Mouse (Mus musculus) spleen, embryonic (tissue): ENCODE results near the gene Chd8.

ENCODE experiments used
- CTCF ChIA-PET: fragments of 350-600 bp; sonication (Branson Sonifier 250); formaldehyde crosslinking; loops from one replicate; lab custom pipeline; 2022; lab: Charles Lee

Gene Chd8

GRCm38 (mm10) chr14:52217261-52217660 lies 40.3 kb downstream of the Chd8 start:
- CTCF ChIA-PET, result no interaction called here

GRCm38 (mm10) chr14:52199412-52199811 lies 58.2 kb downstream of the Chd8 start:
- CTCF ChIA-PET, result interaction anchor here (1.2 kb wide), 1 partner anchor 13 kb away, joined by 7 read pairs; no protein-coding TSS in a partner anchor

GRCm38 (mm10) chr14:52198141-52198540 lies 59.4 kb downstream of the Chd8 start:
- CTCF ChIA-PET, result interaction anchor here (0.6 to 1.2 kb wide), 3 partner anchors 12 to 74 kb away, joined by 3 to 14 read pairs (median 7); no protein-coding TSS in a partner anchor

GRCm38 (mm10) chr14:52197156-52197878 lies 60.3 kb downstream of the Chd8 start, which contains the start of gene Supt16:
Gene Supt16, minus strand, starts transcription at chr14:52197416.
- CTCF ChIA-PET, result interaction anchor here (0.7 to 1.0 kb wide), 2 partner anchors 34 to 73 kb away, joined by 3 read pairs; no protein-coding TSS in a partner anchor

GRCm38 (mm10) chr14:52196230-52197155 lies 61.1 kb downstream of the Chd8 start:
- CTCF ChIA-PET, result interaction anchor here (0.6 to 1.0 kb wide), 3 partner anchors 34 to 144 kb away, joined by 3 to 5 read pairs (median 3); no protein-coding TSS in a partner anchor

- CTCF ChIA-PET, result interaction anchor here (0.6 to 0.9 kb wide), 2 partner anchors 51 to 145 kb away, joined by 3 to 5 read pairs; no protein-coding TSS in a partner anchor
Observed at GRCm38 (mm10) chr14:52195691-52196090, 61.9 kb downstream of the Chd8 start.

GRCm38 (mm10) chr14:52190740-52191359 lies 66.7 kb downstream of the Chd8 start:
- CTCF ChIA-PET, result interaction anchor here (0.6 to 0.7 kb wide), 4 partner anchors 52 to 304 kb away, joined by 3 to 7 read pairs (median 6); no protein-coding TSS in a partner anchor

GRCm38 (mm10) chr14:52189519-52189918 lies 68.1 kb downstream of the Chd8 start:
- CTCF ChIA-PET, result interaction anchor here (0.5 kb wide), 1 partner anchor 52 kb away, joined by 7 read pairs; no protein-coding TSS in a partner anchor

- CTCF ChIA-PET, result no interaction called here
Observed at GRCm38 (mm10) chr14:52188788-52189187, 68.8 kb downstream of the Chd8 start.

GRCm38 (mm10) chr14:52166571-52166970 lies 91.0 kb downstream of the Chd8 start:
- CTCF ChIA-PET, result no interaction called here

GRCm38 (mm10) chr14:52160911-52161310 lies 96.7 kb downstream of the Chd8 start:
- CTCF ChIA-PET, result interaction anchor here (0.8 kb wide), 1 partner anchor 16 kb away, joined by 3 read pairs; no protein-coding TSS in a partner anchor

- CTCF ChIA-PET, result no interaction called here
Observed at GRCm38 (mm10) chr14:52155008-52155407, 102.6 kb downstream of the Chd8 start.

GRCm38 (mm10) chr14:52152613-52153012 lies 105.0 kb downstream of the Chd8 start:
- CTCF ChIA-PET, result no interaction called here

GRCm38 (mm10) chr14:52152179-52152578 lies 105.4 kb downstream of the Chd8 start:
- CTCF ChIA-PET, result no interaction called here

GRCm38 (mm10) chr14:52149888-52150287 lies 107.7 kb downstream of the Chd8 start:
- CTCF ChIA-PET, result no interaction called here
